Mouse (Mus musculus): ENCODE results near the gene Fbxw9.

GRCm38 (mm10) chr8:85017209-85017608 lies 42.6 kb upstream of the Fbxw9 start:
- TF ChIP-seq CTCF (IDR thresholded peaks at IDR 0.05; ENCODE audit: borderline replicate concordance, insufficient read depth, low read depth, low read length): no peak
- no peak for TF ChIP-seq POLR2A (IDR thresholded peaks at IDR 0.05; ENCODE audit: borderline replicate concordance, insufficient read depth, low read length)
